Mouse (Mus musculus) urinary bladder, postnatal 4 days (tissue): ENCODE results near the gene Snai1.

Experiments
- DNase-seq, 2 experiments: peaks; one replicate each; pipeline ENCODE4 v3.0.0; 2021 to 2022; ENCODE audit warnings: low spot score in 2 of 2

The Snai1 gene

DNA sequence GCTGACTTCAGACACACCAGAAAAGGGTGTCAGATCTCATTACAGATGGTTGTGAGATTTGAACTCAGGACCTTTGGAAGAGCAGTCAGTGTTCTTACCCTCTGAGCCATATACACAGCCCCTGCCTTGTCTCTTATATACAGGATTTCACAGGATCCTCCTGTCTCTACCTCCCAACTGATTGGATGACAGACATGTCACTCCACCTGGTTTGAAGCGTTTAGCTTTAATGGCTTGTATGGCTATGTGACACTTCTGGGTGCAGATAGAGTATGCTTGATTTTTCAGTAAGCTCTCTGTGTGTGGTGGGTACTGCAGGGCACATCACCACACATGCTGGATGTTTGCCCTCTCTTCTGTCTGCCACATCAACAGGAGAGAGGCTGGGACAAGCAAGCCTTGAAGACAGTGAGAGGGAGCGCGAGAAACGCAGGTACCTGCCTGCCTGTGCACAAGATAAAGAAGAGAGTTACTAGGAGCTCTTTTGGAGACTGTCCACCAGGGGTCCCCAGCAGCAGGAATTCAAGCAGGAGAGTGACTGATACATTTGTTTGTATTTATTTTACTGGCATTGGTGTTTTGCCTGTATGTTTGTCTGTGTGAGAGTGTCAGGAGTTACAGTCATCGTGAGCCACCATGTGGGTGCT, 18.3 kb upstream of the Snai1 start:
- DNase-seq, result no peak

- DNase-seq, result no peak
Observed at GRCm38 (mm10) chr2:167528278-167528677, 9.7 kb upstream of the Snai1 start.

DNA sequence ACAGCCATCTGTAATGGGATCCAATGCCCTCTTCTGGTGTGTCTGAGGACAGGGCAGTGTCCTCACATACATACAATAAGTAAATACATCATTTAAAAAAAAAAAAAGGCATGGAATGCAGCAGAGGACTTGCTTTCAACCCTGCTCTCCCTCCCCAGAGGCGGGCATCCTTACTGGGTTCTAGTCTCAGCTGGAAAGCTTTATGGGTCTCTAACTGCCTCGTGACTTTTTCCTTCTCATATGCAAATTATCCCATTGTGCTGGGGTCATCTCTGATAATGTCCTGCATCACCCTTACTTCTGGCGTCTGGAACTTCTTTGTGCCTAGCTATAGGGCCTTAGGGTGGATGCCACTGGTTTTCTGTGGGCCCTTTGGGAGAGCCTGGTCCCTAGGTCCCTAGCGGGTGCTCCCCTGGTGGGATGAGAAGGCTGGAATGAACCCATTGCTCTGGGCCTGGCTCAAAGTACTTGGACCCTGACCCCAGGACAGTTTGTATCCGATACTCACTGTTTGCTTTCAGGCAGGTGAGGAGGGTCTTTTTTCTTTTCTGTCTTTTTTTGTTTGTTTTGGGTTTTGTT, 8.0 kb upstream of the Snai1 start:
- DNase-seq, result no peak

DNA sequence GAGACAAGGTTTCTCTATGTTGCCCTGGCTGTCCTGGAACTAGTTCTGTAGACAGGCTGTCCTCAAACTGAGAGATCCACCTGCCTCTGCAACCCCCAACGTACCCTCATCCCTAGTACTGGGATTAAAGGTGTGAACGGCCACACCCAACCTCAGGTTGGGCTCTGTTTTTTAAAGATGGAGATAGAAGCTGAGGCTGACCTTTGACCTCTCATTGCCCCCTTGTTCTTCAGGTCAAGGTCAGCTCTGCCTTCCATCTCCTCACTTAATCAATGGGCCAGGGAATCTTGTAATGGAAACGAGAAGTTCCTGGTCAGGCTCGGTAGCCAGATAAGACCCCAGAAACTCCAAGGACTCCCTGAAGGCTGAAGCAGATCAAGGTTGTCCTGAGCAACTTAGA, 7.5 kb upstream of the Snai1 start:
- no peak for DNase-seq

DNA sequence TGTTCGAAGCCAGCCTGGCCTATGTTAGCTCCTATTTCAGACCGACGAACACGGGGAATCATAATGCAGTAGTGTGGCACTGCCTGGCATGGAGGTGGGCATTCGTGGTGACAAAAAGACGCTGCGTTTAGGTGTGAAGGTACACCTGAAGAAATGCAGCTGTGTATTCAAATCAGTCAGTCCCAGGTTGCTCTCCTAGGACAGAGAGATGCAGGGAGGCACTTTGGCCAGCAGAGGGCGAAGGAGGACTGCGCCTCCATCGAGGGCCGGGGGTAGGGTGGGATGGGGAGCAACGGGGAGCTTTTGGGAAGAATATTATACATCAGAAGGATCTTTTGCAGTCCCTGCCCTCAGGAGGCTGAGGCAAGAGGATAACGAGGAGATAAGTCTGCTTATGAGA, 5.9 kb upstream of the Snai1 start:
- DNase-seq, result no peak

- DNase-seq, result no peak
Observed at GRCm38 (mm10) chr2:167533880-167534279, 4.1 kb upstream of the Snai1 start.

DNA sequence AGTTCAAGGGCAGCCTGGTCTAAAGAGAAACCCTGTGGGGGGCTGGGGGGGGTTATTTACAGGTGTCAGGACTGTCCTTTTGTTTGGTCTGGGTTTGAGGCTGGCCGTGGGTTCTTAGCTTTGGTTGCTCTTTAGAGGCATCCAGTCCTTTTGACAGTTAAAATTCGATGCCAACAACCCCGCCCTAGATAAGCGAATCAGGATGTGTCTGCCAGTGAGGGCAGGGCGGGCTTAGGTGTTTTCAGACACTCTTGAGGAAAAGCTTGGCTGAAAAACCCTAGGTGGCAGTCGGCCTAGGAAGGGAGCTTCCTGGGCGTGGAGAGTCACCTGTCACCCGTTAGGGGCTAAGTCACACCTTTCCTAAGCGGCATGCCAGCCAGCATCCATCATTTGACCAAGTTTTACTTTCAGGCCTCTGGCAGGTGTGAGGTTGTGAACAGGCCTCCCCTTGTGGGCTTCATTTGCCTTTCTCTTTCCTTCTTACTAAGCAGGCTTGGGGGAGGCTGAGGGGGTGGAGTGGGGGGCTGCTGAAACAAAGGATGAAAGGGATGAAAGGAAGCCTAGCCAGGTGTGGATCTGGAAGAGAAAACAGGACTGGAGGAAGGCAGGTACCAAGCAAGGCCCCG, 1.6 kb upstream of the Snai1 start:
- no peak for DNase-seq

- peak in 1 of 2 experiments; percentile 63 for DNase-seq
Observed at GRCm38 (mm10) chr2:167538671-167539306, 794 bp downstream of the Snai1 start.

DNA sequence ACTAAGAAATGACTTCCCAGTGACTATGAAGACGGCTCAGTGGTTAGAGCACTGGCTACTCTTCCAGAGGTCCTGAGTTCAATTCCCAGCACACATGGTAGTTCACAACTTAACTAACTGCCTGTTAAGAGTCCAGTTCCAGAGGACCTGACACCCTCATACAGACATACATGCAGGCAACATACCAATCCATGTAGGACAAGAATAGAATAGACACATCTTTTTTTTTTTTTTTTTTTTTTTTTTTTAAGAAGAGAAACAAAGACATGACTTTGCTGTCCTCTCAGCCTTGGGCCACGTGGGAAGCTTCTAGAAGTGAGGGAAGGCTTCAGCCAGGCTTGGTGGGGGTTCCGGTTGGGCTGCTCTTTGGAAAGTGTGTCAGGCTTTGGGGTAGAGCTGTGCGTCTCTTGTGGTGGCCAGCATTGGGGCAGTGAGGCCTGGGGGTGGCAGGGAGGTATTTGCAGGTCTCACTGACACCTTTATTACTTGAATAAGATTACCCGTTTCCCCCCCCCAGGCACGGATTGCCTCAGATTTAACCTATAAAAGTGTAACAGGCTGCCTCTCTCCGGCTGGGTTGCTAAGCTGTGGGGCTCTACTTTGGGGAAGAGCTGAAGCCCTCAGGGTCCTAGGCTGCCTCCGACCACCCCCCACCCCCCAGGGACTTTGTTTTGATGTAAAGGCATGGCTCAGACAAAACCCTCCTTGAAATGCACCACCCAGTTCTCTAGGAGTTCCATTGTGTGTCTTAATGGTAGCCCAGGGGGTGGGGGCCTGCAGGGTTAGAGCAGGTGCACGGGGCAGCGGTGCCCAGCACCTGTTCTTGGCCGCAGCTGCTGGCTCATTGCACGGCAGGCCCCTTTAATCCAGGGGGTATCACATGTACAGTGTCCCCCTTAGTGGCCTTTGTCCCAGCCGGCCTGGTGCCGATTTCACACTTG, 1.8 kb downstream of the Snai1 start:
- peak in 1 of 2 experiments; percentile 58 for DNase-seq

- peak in 1 of 2 experiments; percentile 57 for DNase-seq
Observed at GRCm38 (mm10) chr2:167540477-167541110, 2.6 kb downstream of the Snai1 start.

GRCm38 (mm10) chr2:167541324-167541723, 3.3 kb downstream of the Snai1 start:
- DNase-seq, result no peak

- DNase-seq, result peak in 1 of 2 experiments; percentile 58
Observed at GRCm38 (mm10) chr2:167541761-167542160, 3.8 kb downstream of the Snai1 start.

DNA sequence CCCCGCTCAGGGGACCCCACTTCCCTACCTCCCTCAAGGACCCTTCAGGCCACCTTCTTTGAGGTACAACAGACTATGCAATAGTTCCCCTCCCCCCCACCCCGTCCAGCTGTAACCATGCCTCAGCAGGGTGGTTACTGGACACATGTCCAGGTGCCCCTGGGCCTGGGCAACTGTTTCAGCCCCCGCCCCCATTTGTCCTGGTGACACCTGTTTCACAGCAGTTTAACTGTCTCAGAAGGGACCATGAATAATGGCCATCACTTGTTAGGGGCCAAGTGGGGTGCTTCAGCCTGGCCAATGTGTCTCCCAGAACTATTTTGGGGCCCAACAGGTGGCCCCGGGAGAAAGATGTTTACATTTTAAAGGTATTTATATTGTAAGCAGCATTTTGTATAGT, 4.4 kb downstream of the Snai1 start:
- DNase-seq, result no peak

DNA sequence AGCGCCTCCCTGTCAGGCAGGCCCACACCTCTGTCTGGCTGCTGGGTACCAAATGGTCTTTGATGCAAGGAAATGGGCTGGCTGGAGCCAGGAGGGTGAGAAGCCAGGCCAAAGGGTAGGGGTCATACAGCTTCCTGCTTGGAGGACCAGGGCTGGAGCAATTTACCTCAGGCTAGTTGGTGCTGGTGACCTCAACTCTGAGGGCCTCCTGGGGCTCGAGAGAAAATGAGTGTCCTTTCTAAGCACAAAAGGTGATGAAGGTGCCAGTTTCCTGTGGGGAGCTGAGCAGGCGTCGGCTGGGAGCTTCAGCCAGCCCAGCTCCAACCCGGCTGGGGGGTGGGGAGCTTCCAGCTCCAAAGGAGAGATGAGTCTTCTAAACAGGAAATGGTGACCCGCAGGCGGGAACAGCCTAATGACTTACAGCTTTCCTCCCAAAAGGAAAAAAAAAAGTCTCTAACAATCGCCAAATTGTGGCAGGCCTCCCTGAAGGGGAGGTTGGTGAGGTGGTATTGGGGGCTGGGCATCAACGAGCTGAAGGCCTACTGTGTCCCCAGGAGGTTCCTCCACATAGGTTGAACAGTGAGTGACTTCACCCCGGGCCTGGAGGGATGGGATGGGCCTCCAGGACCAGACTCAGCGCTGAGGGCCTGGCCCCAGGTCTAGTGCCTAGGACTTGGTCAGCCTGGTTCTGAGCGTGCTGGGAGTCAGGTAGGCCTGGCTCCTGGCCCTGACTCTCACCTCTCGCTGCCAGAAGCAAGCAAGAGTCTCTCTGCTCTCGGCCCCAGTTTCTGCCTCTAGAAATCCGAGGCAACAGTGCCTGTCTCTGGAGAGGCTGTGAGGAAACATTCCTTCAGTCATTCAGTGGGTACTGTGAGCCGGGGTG, 5.4 kb downstream of the Snai1 start:
- DNase-seq, result peak; percentile 56 to 60

DNA sequence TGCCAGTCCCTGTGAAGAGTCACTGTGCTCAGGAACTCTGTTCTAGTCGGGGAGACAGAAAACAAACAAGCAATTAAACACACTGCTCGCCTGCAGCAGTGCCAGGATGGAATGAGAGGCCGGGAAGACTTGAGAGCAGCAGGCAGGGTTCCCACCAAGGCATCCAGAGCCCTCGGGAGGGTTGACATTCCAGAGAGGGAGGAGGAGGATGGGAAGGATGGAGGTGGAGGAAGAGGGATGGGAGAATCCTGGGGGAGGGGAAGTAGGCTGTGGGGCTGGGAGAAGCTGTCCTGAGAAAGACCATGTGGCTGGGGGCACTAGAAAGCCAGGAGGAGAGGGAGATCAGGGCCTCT, 6.0 kb downstream of the Snai1 start:
- peak; percentile 54 to 59 for DNase-seq

GRCm38 (mm10) chr2:167544456-167544855, 6.5 kb downstream of the Snai1 start:
- DNase-seq, result peak; percentile 44 to 60

DNA sequence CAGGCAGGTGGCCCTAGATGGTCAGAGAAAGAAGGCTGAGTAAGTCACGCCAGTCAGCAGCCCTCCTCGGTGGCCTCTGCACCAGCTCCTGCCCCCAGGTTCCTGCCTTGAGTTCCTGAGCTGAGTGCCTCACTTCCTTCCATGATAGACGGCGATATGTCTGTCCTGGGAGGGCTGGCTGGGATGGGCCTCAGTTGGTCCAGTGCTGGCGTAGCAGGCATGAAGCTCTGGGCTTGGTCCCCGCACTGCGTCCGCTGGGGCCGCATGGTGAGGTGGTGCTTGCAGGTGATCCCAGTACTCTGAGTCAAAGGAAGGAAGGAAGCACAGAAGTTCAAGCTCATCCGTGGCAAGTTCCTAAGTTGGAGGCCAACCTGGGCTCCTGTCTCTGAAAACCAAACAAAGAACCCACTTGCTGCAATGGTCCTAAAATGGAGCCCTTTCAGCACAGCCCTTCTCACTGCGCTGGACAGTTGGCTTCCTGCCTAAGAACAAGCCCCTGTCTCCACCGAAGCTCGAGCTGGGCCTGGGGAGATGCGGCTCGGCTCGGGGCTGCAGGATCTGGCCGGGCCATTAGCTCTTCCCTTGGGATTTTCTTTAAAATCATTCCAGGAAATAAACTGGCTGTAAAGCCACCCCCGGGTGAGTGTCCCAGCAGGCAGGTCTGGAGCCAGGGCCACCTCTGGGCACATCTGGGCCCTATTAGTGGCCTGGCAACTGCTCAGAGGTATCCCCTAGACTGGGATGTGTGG, 8.6 kb downstream of the Snai1 start:
- peak in 1 of 2 experiments; percentile 59 for DNase-seq

DNA sequence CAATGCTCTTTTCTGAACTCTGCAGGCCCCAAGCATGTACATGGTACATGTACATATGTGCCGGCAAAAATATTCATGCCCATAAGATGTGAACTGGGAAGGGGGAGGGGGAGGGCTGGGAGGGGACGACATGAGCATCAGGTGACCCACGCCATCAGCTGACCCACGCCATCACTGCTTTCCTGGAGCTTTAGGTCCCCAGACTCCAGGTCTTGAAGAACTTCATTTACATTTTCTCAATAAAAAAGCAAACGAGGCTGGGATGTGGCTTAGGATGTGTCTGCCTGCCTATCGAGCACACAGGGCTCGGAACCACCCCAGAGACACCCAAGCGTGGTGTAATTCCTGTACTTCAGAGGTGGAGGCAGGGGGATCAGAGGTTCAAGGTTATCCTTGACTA, 9.4 kb downstream of the Snai1 start:
- no peak for DNase-seq

GRCm38 (mm10) chr2:167548961-167549360, 11.0 kb downstream of the Snai1 start:
- no peak for DNase-seq
